Mouse (Mus musculus) urinary bladder, adult 2 months (tissue): Measurements from ENCODE around the gene Mfsd5. TPM values are rescaled to one million over a fixed set of nuclear protein-coding genes. Genes with fewer than 3 reads are reported as not detected.
A peak's percentile ranks its signal among the peaks of the same experiment; 100 is the strongest.

Experiments used
- DNase-seq: peaks from one replicate; pipeline ENCODE4 v3.0.0; 2022; ENCODE audit warnings: low spot score
- polyA plus RNA-seq: library from polyadenylated mRNA; depleted of rRNA; stranded (reverse); fragments of >200 nt; gene quantifications from 2 replicates; pipeline ENCODE4 v1.2.3, GENCODE M21; 2012; rRNA removed

Mfsd5 gene
- 62.6 and 64.4 TPM in 2 replicates for polyA plus RNA-seq

DNA sequence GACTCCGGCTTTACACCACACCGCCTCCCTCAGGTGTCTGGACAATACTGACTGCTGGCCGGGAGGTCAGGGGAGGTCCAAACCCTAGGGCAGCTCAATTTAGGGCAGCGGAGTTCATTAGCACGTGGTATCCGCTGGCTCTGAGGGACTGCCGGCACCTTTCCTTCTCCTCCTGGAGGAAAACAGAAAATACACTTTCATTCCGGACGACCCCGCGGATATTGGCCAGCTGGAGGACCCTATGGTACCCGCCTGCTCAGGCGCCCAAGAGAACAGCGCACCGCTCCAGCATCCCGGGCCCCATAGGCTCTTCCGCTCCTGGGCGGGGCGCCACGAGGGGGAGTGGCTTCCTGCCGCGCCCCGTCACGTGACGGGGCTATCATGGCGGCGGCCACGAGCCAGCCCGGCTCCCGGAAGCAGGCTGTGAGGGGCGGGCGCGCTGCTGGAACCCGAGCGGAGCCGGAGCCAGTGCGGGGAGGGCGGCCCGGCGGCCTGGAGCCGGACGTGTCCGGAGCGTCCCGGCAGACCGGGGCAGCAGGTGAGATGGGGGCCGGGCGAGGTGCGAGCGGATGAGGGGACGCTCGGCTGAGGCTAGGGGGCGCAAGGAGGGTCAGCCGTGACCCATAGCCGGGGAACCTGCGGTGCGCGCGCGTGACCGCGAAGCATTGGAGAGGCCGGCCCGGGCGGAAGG lies at the start of gene Mfsd5:
Mfsd5 (plus strand) TSS at position 363 of the 691 bp plus-strand sequence.
- peak; percentile 91 for DNase-seq

DNA sequence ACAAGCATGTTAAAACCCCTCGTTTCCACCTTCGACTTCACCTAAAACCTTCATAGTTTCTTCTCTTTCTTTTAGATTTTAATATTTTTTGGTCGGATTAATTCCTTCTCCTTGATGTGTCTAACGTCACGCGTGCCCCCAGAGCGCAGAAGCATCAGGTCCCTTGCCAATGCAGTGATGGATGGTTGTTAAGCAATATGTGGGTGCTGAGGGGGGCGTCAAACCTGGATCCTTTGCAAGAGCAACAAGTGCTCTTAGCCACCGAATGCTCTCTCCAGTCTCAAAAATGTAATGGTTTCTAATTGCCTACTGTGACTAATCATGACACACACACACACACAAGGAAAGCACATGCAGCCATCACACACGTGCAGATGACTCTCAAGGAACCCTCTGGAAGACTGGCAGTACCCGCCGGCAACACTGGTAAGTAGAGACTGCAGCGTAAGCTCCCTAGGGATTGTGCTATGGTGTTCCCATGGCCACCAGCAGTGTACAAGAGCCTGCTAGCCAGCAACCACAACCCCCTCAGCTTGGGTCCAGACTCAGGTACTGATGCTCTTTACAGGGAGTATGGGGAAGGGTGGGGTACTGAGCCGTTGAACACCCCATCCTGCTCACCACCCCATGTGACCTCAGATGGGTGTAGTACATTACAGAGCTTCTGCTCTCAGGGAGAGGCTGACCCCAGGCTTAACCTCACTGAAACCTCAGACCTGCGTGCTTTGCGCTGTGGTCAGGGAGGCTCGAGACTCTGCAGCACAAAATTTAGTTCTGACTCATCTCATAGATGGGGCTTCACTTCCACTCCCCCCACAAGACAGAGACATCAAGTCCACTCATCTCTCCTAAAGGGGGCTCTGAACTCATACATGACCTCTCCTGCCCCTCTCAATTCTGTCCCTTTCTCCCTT lies 48.6 kb upstream of the Mfsd5 start:
- DNase-seq = no peak

DNA sequence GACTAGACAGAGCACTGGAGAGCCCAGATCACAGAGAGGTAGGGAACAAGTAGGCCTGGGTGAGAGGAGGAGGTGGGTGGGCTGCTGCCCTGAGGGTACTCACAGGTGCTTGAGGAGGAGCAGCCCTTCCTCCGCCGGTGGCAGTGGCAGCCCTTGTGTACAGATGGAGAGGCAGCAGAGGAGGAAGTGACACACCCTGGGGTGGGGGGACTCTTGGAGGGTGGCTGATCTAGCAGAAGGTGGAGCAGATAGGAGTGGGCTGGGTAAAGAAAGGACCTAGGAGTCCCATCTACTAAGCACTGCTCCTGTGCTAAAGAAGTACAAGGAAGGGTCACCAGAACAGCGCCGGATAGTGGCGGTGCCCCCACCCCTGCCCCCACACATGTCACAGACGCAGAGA lies 47.5 kb upstream of the Mfsd5 start, which contains the start of gene Itgb7:
Itgb7 (minus strand) TSS at position 197 of the 400 bp plus-strand sequence.
- no peak for DNase-seq

DNA sequence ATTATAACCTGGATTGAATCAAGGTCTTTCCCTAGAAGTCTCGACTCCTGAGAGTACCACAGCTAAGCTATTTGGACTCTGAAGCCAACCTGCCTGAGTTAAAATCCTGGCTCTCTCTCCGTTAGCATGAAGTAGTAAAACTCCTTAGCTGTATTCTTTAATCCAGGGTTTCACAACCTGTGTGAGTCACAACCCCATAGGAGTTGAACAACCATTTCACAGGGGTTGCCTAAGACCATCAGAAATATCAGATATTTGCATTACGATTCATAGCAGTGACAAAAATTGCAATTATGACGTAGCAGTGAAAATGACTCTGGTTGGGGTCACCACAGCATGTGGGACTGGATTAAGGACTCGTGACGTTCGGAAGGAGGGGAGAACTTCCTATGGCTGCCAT lies 46.5 kb upstream of the Mfsd5 start:
- DNase-seq = no peak

DNA sequence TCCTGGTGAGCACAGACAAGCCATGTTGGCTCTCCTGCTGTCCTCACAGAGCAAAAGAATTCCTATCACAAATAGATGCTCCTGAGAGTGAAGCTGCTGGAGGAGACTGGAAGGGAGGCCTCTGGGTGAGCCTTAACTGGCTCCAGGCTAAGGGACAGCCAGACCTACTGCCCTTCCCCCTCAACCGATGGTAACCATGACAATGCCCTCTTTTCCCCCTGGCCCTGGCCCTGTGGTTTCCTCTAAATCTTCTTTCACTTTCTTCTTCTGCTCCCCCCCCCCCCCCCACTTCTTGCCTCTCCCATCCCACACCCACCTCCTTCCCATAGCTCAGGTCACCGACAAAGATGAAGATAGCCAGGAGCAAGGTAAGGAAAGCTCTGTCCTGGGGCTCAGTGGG lies 45.4 kb upstream of the Mfsd5 start:
- DNase-seq = no peak

DNA sequence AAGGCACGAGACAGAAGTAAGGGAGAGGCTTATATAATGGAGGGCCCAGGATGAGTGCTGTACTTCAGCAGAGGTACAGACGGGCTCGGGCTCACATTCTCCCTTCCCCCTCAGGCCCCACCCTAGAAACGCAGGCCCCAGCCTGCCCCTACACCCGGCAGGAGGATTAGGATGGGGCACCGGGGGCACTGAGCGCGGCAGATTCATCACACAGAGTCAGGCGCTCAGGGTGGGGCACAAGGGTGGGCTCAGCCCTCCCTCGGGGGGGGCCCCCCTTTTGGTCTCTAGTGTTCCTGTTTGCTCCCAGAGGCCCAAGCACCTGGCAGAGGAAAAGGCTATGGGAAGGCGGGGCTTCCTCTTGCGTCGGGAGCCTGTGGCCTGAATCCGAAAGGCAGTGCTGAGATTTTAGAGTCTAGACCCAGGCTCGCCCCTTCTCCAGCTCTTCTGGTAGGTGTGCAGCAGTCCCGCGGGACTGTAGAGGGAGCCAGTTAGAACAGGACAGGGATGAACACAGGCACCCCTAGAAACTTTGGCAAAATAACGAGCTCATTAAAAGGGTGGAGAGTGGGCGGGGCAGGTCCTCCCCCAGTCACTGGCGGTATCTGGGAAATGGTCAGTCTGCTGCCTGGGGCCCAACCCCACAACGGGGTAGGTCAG lies 43.8 kb upstream of the Mfsd5 start:
- no peak for DNase-seq

DNA sequence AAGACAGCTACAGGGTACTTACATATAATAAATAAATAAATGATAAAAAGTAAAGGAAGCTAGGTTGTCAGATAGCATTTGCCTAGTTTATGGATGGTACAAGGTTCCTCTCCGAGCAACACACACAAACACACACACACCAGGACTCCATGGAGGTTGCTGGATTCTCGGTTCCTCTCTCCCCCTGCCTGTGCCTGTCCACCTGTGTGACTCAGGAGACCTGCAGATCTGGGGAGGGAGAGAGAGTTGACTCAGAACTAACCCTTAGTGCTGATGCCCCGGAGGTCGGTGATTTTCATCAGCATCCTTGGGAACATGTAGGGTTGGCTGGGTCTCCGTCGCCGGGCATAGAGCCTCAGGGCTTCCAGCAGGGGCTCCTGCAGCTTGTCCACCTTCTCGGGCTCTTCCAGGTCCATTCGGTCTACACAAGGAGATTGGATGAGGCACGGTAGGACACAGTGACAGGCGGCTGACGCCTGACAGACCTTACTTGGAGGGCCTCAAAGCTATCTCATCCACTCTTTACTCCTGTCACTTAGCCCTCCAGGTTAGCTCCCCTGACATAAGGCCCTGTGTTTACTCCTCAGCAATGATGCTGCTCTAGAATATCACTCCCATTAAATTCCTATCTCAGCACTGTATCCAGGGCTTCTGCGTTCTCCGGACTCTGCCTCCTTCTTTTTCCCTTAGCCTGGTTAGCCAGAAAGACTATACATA lies 40.6 kb upstream of the Mfsd5 start:
- no peak for DNase-seq

DNA sequence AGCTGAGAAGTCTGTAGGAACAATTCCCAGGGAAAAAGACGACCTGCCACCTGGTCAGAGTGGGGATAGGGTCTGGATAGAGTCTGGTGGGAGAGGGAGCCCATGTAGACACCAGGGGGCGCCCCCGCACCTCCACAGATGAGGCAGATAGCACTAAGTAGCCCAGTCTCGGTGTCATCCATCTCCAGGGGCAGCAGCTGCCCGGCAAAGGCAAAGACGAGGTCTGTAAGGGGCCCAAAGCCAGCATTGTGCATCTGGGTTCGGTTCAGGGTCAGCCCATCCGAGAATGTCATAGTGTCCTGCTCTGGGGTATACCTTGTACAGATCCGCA lies 40.0 kb upstream of the Mfsd5 start:
- DNase-seq = no peak

DNA sequence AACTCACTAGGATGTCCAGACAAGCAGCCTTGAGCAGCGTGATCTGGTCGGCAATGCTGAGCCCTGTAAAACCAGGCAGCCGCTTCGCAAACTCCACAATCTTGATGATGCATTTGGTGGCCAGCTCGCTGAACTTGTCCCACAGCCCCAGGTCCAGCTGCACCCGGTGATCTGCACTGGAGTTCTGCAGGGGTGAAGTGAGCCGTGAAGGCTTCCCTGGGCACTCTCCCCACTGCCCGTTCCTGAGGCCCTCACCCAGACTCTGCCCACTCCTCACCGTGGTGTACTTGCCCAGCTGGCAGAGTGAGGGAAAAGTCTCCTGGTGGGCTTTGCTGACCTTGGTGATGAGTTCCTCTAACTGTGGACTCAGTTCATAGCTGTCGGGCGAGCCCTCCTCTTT lies 39.4 kb upstream of the Mfsd5 start:
- DNase-seq = no peak

DNA sequence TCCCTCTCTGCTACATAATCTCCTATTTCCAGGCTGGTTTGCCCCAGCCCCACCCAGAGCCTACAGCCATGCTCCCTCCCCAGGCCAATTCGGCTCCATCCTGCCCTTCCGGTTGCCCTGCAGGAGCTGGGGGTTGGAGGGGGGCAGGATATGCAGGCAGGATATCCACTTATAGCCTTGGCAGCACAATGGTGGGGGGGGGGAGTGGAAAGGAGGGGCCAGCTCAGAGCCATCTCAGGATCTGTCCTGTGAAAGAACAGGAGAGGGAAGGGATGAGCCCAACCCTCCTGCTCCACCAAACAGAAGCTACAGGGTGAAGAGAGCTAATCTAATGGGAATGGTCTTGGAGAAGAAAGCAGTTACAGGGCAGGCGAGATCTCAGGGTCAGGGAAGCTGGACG lies 38.6 kb upstream of the Mfsd5 start:
- no peak for DNase-seq

DNA sequence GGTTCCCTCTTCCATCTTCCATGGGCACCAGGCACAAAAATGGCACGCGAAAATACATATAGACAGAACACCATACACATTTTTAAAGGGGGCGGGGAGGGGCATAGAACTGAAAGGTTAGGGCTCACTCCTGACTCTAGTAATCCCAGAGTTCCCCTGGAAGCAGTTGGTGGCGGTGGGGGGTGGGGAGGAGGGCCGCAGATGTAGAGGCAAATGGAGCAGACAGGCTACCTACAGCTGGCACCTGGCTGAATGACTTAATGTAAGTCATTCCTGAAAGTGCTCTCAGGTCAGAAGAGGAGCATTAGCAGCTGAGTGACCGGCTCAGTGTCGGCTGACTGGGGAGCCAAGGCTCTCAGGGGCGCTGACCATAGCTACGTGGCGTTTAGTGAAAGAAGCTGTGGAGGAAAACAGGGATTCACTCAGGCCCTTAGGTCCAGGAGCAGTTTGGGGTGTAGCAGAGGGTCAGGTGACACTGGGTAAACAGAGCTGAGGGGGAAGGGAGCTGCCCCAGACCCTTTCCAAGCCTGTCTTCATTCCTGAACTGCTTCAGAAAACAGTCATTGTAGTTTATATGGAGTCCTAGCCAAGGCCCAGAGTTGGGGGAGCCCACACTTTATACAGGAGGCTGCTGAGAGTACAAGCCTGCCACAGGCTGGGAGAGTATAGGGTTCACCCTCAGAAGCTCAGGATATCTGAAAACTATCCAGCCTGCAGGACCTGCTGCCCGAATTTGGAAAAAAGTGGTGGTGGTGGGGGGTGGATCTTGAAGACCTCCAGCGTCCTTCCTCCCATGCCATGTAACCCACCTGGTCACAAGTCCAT lies 36.6 kb upstream of the Mfsd5 start:
- no peak for DNase-seq

DNA sequence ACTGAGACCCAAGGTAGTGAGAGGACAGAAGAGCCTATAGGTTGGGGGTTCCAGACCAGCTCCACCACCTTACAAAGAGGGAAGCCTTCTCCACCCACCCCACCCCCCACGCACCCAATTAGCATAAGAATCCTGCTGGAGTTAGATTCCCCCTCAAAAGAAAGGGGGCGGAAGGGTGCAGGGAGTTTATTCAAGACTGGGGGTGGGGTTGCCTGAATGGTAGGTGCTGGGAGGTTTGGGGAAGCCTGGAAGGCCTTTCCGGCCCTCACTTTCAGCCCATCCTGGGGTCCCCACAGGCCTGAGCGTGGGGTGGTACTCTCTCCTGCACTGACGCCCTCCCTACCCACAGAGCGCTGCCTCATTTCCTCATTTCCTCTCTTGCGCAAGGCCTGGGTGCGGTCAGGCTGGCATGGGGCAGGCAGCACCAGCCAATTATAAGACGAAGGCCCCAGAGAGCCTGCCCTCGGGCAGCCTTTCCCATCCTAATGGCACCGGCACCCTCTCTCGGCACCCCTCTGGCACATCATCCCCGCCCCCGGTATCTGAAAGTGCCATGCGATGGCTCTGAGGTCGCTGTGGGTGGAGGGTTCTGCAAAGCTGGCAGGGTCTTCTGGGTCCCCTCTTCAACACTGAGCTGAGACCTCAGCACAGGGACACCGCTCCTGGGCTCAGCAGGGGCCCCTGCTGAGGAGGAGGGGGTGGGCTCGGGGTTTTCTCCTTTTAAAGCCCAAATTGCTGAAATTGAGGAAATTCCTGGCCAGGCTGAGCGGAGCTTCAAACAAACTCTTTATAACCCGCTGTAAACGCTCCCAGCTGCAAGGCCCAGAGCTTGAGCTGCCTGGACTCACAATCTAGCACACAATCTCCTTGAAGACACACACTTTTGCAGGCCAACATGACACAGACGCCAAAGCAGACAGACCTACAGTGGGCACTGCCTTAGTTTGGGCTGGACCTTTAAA lies 35.7 kb upstream of the Mfsd5 start:
- no peak for DNase-seq

DNA sequence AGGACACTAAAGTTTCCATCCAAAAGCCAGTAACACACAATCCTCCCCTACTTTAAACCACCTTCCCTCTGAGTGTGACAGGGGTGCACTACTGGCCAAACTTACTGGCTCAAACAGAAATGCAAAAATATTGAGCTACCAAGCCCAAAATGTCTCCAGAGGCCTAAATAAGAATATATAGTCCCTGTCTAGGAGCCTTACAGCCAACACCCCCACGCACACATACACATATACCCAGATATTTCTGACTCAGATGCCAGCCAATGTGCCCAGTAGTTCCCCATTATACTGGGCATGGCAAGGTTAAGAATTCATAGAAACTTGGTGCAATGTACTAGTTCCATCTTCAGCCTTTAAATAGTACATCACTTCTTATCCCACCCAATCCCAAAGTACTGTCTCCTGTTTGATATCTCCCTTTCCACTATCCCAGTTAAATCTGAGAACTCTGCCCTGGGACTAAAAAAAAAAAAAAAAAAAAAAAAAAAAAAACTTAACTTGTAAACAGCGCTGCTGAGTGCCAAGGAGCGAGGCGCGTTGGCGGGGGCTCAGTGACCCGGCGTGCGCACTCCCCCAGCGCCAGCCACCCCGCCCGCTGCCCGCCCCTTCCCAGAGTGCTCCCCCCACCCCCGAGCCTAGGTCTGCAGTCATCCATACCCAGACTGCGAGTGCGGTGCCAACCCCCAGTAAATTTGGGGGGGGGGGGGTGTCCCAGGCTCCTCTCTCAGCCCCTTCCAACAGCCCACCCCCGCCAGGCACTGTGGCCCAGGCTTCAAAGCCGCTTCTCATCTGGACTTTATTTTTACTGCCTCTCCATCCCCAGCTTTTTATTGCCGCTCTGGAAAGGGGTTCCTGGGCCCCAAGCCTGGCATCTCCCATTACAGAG lies 34.7 kb upstream of the Mfsd5 start:
- no peak for DNase-seq

DNA sequence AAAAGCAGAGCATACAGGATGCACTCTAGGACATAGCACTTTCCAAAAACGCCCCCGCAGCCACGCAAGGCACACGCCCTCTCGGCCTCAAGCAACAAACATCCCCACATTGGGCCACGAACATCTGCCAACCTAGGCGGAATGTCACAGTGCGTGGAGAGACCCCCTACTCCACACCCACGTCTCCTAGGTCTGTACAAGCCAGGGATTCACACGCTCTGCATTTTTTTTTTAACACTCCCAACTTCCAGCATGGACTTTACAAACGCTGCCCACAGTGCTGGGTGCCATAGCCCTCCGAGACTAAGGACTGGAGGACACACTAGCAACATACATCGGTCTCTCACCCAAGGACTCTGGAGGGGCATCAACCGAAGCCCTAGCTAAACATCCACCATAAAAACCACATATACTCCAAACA lies 33.8 kb upstream of the Mfsd5 start:
- DNase-seq = no peak

DNA sequence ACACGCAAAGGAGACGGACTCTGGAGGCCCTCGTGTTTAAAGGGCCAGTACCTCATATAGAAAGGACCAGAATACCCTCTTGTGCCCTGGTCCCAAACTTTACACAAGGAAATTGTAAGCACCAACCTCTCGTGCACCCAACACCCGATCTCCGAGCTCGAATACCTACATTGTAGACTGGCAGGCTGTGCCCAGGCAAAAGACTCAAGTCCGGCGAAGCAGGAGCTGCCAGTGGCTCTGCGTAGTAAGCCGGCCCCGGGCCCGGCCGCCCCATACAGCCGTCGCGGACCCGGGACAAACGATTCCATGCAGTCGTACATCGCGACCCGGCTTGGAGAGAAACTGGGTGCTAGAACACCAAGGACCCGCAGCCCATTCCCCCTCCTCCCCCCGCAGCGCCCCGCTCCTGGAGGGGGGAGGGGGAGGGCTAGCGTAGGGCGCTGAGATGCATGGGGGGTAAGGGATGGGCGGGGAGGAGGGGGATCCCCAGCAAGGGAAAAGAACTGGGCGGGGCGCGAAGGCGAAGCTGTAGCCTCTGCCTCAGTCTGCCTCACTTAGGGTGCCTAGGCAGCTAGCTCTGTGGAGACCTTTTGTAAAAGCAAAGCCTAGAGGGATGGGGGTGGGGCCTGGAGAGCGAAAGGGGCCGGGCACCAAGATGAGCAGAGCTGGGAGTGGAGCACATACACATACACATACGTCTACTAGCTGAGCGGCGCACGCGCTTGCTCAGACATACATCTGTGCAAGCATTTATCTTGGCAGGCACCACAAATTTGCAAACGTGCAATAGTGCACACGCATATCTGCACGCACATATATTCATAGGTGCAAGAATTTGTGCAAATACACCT lies 33.1 kb upstream of the Mfsd5 start:
- DNase-seq = no peak

DNA sequence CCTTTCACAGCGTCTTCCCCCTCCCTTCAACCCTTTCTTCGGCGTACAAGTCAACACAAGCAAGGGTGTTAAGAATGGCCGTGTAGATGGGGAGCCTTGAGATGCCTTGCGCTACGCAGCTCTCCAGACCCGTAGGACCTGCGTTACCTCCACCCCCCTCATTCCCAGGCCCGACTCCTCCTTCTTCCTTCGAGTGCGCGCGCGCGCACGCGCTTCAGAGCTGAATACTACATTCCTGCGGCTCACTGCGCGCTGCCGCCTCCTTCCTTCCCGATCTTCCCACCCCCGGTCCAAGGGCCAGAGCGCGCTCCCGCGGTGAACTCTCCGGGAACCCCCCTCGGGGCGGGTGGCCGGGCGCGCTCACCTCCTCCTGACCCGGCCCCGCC lies 32.4 kb upstream of the Mfsd5 start:
- peak; percentile 93 for DNase-seq

DNA sequence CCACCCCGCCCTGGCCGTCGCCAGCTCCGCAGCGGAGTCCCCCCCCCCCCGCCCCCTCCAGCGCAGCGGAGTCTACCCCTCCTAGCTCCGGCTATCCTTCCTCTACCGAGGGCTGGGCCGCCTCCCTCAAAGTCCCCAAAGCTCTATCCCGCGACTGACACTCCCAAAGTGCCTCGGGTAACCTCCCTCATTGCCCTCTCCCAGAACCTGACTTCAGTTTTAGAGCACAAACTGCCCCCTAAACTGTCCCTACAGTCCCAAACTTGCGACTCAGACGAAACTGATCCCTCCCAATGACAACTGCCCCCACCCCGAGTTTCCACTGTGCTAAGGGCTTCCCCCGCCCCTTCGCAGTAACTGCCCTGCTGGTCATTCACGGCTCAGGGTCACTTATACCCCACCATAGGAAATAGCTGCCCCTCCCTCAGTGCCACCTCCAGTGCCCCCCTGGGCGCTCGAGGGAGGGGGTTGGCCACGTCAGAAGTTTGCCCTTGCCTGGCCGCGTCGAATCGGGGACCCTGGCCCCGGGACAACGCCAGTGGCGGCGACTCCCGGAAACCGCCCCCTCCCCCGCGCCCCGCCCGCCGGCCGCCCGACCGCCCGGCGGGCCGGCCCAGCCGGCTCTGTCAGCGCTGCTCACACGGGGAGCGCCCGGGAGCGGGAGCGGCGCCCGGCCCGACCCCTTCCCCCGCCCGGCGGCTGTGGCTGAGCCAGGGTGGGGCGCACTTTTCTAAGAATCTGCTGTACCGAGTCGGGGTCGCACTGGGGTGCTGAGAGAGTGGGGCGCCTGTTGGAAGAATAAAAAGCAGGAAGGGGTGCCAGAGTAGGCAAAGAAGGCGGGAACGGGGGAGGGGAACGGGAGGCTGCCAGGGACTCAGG lies 31.8 kb upstream of the Mfsd5 start:
- peak; percentile 80 for DNase-seq
